Mouse (Mus musculus) midbrain, embryonic 12.5 days (tissue): ENCODE data around the gene Prex1. TPM values are rescaled to one million over a fixed set of nuclear protein-coding genes. Genes with fewer than 3 reads are reported as not detected.
"Not testable (repeated sequence)": the region's sequence is repeated elsewhere in the genome, so short reads cannot be mapped to it uniquely, and the experiment has no call there.

Source experiments
- ATAC-seq: fragments of 200-750 bp; cut with Nextera tagmentation; 2 replicates; pipeline ENCODE4 v1.8.0; 2017; ENCODE audit warnings: low read depth, moderate TSS enrichment, moderate library complexity; ENCODE audit not compliant: low FRiP score
- H3K27ac ChIP-seq: fragments of 300-500 bp; sonication (generic); replicated peaks from 2 replicates; pipeline ENCODE4 v1.5.1; 2016; ENCODE audit warnings: mild to moderate bottlenecking
- H3K27me3 ChIP-seq: fragments of 300-500 bp; sonication (generic); 2 replicates; pipeline ENCODE4 v1.6.1; 2016; ENCODE audit warnings: mild to moderate bottlenecking
- H3K36me3 ChIP-seq: fragments of 300-500 bp; sonication (generic); 2 replicates; pipeline ENCODE4 v1.6.1; 2016
- H3K4me1 ChIP-seq: fragments of 300-500 bp; sonication (generic); 2 replicates; pipeline ENCODE4 v1.6.1; 2016
- H3K4me2 ChIP-seq: fragments of 300-500 bp; sonication (generic); replicated peaks from 2 replicates; pipeline ENCODE4 v1.6.1; 2016; ENCODE audit warnings: mild to moderate bottlenecking, moderate library complexity
- H3K4me3 ChIP-seq: fragments of 300-500 bp; sonication (generic); 2 replicates; pipeline ENCODE4 v1.5.1; 2016; ENCODE audit warnings: mild to moderate bottlenecking
- H3K9ac ChIP-seq: fragments of 300-500 bp; sonication (generic); replicated peaks from 2 replicates; pipeline ENCODE4 v1.6.1; 2016; ENCODE audit warnings: mild to moderate bottlenecking, moderate library complexity
- H3K9me3 ChIP-seq: fragments of 300-500 bp; sonication (generic); 2 replicates; pipeline ENCODE4 v1.6.1; 2016; ENCODE audit warnings: mild to moderate bottlenecking
- WGBS: fragments of 180-500 bp; shearing (Covaris S2); methylation state at CpG from one replicate; pipeline ENCODE4 v1.1.7; 2016; 5-methylcytosine and 5-hydroxymethylcytosine counted together
- polyA plus RNA-seq: library from polyadenylated mRNA; unstranded; fragments of >200 nt; fragmentation: Nextera tagmentation; extraction: Ambion mirVana; gene quantifications from 2 replicates; pipeline ENCODE4 v1.2.1, GENCODE M21; 2016

Gene Prex1
- polyA plus RNA-seq, 1 experiment from 2014 or later, result 26.2 TPM

DNA sequence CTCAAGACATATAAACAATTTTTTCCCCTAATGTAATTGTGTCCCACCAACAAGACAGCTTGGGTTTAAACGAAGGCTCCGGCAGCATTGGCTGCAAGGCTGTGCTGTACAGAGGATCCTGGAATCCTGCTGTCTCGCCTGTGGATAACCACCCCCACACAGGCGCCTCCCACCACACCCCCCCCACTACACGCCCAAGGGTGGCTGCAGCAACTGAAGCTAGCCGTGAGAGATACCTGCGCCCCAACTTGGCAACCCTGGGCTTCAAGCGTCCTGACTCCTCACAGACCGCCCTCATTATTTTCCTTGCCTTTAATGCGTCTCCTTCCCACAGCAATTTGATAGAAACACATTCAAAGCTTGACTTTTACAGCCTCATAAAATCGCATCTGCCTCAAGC, 178.1 kb downstream of the Prex1 start:
- 0 out of 2 replicates have a peak, but pooled peaks cover 7% of the 10 kb centered on the region for H3K9me3 ChIP-seq
- no peaks in the 10 kb centered on the region for H3K4me1 ChIP-seq
- no peaks in the 10 kb centered on the region for H3K27me3 ChIP-seq
- WGBS, result 93% methylated on average over 11 of the region's 11 CpGs
- H3K36me3 ChIP-seq, result no peaks in the 10 kb centered on the region
- H3K4me2 ChIP-seq, result no peak overlapping the region
- H3K4me3 ChIP-seq, result no peak overlapping the region
- no peak overlapping the region for H3K27ac ChIP-seq
- ATAC-seq, result no peak
- no peak overlapping the region for H3K9ac ChIP-seq

DNA sequence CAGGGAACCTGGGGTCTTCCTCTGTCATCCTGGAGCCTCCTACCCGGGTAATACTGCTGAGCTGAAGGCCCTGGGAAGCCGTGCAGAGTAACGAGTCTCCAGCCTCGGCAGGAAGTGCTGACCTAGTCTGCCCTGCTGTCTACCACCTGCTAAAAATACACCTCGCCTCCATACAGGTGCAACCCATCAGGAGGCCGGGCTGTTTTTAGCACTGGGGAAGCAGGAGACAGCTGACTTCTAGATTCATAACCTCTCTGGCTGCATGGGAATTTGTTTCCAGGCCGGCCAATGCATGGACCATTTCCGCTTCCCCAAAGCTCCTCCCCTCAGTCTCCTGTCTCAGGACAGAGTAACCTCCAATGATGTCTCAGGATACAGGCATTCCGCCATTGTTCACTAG, 187.4 kb downstream of the Prex1 start:
- Histone ChIP-seq H3K9me3 (peaks cover 5% of the 10 kb centered on the region), H3K4me2 (no peak overlapping the region)

DNA sequence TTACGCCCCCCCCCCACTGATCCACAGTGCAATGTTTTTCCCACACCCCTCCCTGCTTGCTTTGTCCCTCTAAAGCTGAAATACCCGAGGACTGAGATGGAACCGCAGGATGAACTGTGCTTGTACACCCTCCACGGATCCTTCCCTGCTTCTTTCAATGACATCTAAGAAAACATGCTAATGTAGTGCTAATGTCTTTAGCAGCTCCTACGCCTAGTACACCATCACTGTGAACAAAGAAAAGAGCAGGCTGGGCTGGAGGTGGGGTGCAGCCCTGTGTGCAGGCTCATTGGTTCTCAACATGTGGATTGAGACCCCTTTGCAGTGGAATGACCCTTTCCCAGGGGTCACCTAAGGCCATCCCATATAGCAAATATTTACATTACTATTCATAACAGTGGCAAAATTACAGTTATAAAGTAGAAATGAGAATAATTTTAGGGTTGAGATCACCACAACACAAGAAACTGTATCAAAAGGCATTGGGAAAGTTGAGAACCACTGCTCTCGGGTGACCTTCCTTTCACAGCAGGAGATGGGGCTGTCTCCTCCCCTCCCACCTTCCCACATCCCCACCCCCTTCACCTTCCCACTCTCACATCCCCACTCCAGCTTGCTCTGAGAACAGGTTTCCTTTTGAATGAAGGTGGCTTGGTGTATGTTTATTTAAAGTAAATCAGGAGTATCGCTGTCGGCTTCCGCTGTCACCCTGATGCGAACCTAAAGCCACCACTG, 190.3 kb downstream of the Prex1 start:
- 77% methylated on average over 10 of the region's 10 CpGs for WGBS
- no peak overlapping the region for H3K4me3 ChIP-seq
- no peak overlapping the region for H3K9ac ChIP-seq
- H3K27ac ChIP-seq, result no peak overlapping the region
- no peak overlapping the region for H3K4me2 ChIP-seq
- no peaks in the 10 kb centered on the region for H3K36me3 ChIP-seq
- H3K27me3 ChIP-seq, result peaks cover 36% of the 10 kb centered on the region
- no peak for ATAC-seq
- no peaks in the 10 kb centered on the region for H3K9me3 ChIP-seq
- peaks cover 24% of the 10 kb centered on the region; the same call in 1 of the 2 replicates for H3K4me1 ChIP-seq

More for the DNA sequence above, 187.4 kb downstream of the Prex1 start:
- no peak overlapping the region for H3K9ac ChIP-seq
- no peaks in the 10 kb centered on the region for H3K36me3 ChIP-seq
- H3K4me3 ChIP-seq, result no peak overlapping the region
- WGBS, result 91% methylated on average over 9 of the region's 9 CpGs
- H3K4me1 ChIP-seq, result peaks cover 19% of the 10 kb centered on the region; the same call in 1 of the 2 replicates
- peaks cover 14% of the 10 kb centered on the region for H3K27me3 ChIP-seq
- H3K27ac ChIP-seq, result no peak overlapping the region
- ATAC-seq, result no peak

DNA sequence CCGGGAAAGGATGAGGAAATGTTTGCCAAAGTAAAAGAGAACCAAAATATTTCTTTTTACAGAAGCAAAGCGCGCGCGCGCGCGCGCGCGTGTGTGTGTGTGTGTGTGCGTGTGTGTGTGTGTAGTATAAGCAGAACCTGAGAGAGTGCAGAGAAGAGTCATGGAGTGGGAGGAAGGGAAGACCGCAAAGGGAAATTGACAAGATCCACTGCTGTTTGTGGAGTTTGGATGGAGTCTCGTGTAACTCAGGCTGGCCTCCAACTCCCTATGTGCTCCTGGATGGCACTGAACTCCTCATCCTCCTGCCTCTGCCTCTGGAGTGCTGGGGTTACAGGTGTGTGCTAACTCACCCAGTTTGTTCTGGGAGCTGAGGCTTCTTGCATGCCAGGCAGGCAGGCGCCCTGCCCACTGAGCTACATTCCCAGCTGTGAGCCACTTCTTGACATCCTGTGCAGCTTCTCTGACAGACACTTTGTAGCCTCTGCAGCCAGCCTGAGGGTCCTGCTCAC, 191.0 kb downstream of the Prex1 start:
- no peak for ATAC-seq
- Histone ChIP-seq H3K4me1 (peaks cover 27% of the 10 kb centered on the region; the same call in 1 of the 2 replicates), H3K27me3 (peaks cover 39% of the 10 kb centered on the region), H3K4me3 (no peak overlapping the region), H3K36me3 (no peaks in the 10 kb centered on the region), H3K9me3 (no peaks in the 10 kb centered on the region), H3K9ac (no peak overlapping the region), H3K4me2 (no peak overlapping the region), H3K27ac (no peak overlapping the region)
- WGBS, result 91% methylated on average over 15 of the region's 15 CpGs

DNA sequence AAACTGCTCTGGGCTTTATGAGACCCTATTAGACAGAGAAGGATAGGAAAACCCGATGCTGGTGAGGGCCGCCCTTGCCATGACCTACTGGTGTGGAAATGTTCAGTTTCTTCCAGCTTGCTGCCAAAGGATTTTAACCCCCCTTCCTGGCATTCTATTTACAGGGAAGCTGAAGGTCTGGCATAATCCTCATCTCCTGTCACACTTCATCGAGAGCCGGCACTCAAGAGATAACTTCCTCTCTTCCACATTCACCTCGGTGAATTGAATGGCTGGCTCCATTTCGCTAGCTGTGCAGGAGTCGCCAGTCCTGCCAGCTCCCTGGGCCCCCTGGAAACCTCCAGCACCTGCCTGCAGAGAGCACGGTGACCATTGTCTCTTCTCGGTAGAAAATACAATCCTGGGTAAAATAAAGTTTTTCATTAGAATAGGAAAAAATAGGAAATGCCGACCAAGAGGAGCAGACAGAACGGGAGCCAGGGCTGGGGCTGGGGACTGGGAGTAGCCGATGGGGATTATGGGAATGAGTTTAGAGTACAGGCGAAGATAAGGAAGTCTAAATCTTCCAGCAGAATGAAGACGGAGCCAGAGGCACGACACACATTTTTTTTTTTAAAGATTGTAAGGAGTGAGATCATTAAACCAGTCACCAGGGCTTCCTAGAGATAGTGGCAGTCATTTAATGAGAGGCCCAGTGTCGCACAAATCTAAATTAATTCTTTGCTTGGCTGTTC, 191.6 kb downstream of the Prex1 start:
- ATAC-seq, result no peak
- Histone ChIP-seq H3K9ac (no peak overlapping the region), H3K27me3 (peaks cover 39% of the 10 kb centered on the region), H3K4me2 (no peak overlapping the region), H3K4me1 (peaks cover 32% of the 10 kb centered on the region), H3K27ac (peak overlapping the region; percentile 60; the same call in 1 of the 2 replicates), H3K9me3 (no peaks in the 10 kb centered on the region), H3K36me3 (no peaks in the 10 kb centered on the region), H3K4me3 (no peak overlapping the region)
- WGBS, result 46% methylated on average over 16 of the region's 16 CpGs

DNA sequence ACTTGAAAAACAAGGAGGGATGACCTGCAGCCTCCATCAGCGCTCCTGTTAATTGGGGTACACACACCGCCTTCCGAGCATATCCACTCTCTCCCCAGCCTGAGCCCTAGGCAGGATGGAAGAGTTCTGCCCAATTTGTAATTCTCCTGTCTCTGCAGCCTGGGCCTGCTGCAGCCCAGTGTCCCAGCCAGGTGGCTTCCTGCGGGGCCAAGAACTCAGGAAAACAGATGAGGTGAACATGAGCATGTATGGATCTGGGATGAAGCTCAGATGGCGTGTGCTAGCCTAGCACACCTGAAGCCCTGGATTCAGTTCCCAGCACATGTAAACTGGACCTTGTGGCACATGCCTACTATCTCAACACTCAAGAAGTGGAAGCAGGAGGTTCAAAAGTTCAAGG, 192.2 kb downstream of the Prex1 start:
- Histone ChIP-seq H3K27me3 (peaks cover 39% of the 10 kb centered on the region), H3K4me3 (no peak overlapping the region), H3K4me2 (no peak overlapping the region), H3K27ac (no peak overlapping the region), H3K4me1 (peaks cover 38% of the 10 kb centered on the region), H3K36me3 (no peaks in the 10 kb centered on the region), H3K9ac (no peak overlapping the region), H3K9me3 (no peaks in the 10 kb centered on the region)
- ATAC-seq, result no peak
- 92% methylated on average over 5 of the region's 5 CpGs for WGBS

DNA sequence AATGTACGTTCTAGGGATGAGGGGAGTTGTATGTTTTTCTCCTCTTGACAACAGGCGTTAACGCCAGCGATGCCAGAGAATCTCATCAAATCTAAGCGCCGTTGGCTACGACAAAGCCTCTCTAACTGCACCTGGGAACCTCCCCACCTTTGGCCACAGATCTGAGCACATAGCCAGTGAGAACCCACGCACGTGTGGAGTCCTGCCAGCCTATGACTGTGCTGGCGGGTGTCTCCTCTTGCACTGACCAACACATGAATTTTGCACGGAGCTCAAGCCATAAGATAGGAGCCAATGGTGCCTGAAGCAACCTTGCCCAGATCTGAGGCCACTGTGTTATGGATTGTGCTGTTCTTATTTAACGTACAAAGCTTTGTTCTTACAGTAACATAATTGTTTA, 193.1 kb downstream of the Prex1 start:
- H3K4me1 ChIP-seq, result peaks cover 40% of the 10 kb centered on the region
- H3K9ac ChIP-seq, result no peak overlapping the region
- peaks cover 43% of the 10 kb centered on the region for H3K27me3 ChIP-seq
- H3K4me3 ChIP-seq, result no peak overlapping the region
- no peak overlapping the region for H3K4me2 ChIP-seq
- no peaks in the 10 kb centered on the region for H3K36me3 ChIP-seq
- no peaks in the 10 kb centered on the region for H3K9me3 ChIP-seq
- H3K27ac ChIP-seq, result no peak overlapping the region
- WGBS, result 92% methylated on average over 12 of the region's 12 CpGs
- ATAC-seq, result no peak

DNA sequence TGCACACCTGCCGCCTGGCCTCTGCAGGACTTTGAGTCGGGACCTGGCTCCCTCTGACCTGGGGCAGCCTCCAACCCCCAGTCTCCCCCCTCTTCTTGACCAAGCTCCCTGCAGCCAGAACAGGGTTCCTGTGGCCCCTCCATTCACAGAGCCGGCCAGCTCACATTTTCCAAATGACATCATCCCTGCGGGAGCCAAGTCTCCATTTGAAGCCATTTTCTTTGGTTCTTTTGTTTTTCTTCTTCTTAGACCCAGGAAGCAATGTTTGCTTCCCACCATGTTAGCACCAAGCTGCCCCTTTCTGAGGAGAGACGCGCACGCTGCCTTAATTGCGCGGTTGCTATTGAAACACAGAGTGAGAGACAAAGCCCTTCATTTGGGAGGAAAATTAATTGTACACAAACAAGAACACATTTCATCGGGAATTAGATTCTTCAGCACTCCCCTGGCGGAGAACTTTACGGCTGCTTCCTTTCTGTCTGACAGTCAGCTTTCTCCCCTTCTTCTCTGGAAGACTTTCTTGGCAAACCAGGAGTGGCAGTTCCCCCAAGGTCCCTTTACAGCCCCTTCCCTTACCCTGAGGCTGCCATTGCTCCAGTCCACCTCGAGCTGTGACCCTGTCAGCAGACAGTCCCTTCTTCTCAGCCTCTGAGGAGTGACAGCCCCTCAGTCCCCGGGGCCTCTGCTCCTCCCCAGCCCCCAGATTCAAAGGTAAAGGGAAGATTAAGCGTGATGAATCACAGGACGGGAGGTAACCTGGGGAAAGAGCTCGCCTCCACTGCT, 196.0 kb downstream of the Prex1 start:
- peaks cover 56% of the 10 kb centered on the region for H3K27me3 ChIP-seq
- 0 out of 2 replicates have a peak, but pooled peaks have one; percentile 44 for ATAC-seq
- not testable (repeated sequence) for H3K9ac ChIP-seq, H3K4me3 ChIP-seq, H3K9me3 ChIP-seq, H3K36me3 ChIP-seq
- WGBS, result 5% methylated on average over 14 of the region's 17 CpGs
- H3K27ac ChIP-seq, result peak overlapping the region; percentile 56; the same call in 1 of the 2 replicates
- peaks cover 29% of the 10 kb centered on the region for H3K4me1 ChIP-seq
- H3K4me2 ChIP-seq, result peak overlapping the region; percentile 34

DNA sequence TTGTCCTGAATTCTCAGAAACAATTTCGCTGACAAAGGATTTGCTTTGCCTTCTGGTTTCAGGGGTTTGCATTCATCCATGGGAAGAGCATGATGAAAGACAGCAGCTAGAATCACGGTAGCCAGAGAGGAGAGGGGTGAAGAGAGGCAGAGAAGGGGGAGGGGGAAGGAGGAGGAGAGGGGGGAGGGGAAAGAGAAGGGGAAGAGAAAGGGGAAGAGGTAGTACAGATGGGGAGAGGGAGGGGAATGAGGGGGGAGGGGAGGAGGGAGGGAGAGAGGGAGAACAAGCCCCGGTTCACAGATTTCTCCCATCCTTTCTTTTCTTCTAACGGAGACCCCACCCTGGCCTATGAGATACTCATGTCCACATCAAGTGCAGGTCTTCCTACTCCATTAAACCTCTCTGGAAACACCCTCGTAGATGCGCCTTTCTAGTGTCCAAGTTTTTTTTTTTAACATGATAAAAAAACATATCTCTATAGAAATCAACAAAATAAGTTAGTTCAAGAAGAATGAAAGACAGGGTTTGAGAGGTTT, 196.7 kb downstream of the Prex1 start:
- Histone ChIP-seq H3K4me1 (peaks cover 23% of the 10 kb centered on the region), H3K4me2 (peak overlapping the region; percentile 34), H3K9me3 (no peaks in the 10 kb centered on the region), H3K9ac (no peak overlapping the region), H3K4me3 (no peak overlapping the region), H3K36me3 (no peaks in the 10 kb centered on the region), H3K27me3 (peaks cover 56% of the 10 kb centered on the region), H3K27ac (peak overlapping the region; percentile 56)
- ATAC-seq, result peak; percentile 49; the same call in 1 of the 2 replicates
- WGBS, result 19% methylated on average over 6 of the region's 6 CpGs
